Mouse (Mus musculus) testis, adult 2 months (tissue): ENCODE data around the gene Zfp709. TPM values are rescaled to one million over a fixed set of nuclear protein-coding genes. Genes with fewer than 3 reads are reported as not detected.
A peak's percentile ranks its signal among the peaks of the same experiment; 100 is the strongest.
"Not testable (repeated sequence)": the region's sequence is repeated elsewhere in the genome, so short reads cannot be mapped to it uniquely, and the experiment has no call there.

Source experiments
- H3K27ac ChIP-seq: fragments of 200-500 bp; 2 replicates; pipeline ENCODE4 v1.5.1; 2012; ENCODE audit warnings: low read depth, low read length; ENCODE audit not compliant: control insufficient read depth, insufficient read depth
- H3K27me3 ChIP-seq: fragments of 200-500 bp; 2 replicates; pipeline ENCODE4 v1.6.1; 2012; ENCODE audit warnings: mild to moderate bottlenecking, low read length, moderate library complexity; ENCODE audit not compliant: control insufficient read depth, insufficient read depth
- H3K36me3 ChIP-seq: fragments of 200-500 bp; 2 replicates; pipeline ENCODE4 v1.6.1; 2012; ENCODE audit warnings: mild to moderate bottlenecking, low read length; ENCODE audit not compliant: control insufficient read depth, insufficient read depth
- H3K4me1 ChIP-seq: fragments of 200-500 bp; 2 replicates; pipeline ENCODE4 v1.6.1; 2012; ENCODE audit warnings: low read length; ENCODE audit not compliant: control insufficient read depth, insufficient read depth
- H3K4me3 ChIP-seq: fragments of 200-500 bp; 2 replicates; pipeline ENCODE4 v1.5.1; 2012; ENCODE audit warnings: low read depth, mild to moderate bottlenecking, low read length, moderate library complexity, mixed read lengths; ENCODE audit not compliant: control insufficient read depth
- CTCF ChIP-seq: fragments of 200-500 bp; IDR thresholded peaks from 2 replicates; pipeline ENCODE4 v1.5.1; 2012; ENCODE audit warnings: low read depth, mild to moderate bottlenecking, inconsistent platforms, low read length, moderate library complexity; ENCODE audit not compliant: control insufficient read depth, insufficient read depth, insufficient replicate concordance
- POLR2A ChIP-seq: fragments of 200-500 bp; IDR thresholded peaks from 2 replicates; pipeline ENCODE4 v1.6.1; 2012; ENCODE audit warnings: low read depth, mild to moderate bottlenecking, inconsistent platforms, low read length, moderate library complexity; ENCODE audit not compliant: control insufficient read depth
- polyA plus RNA-seq: library from polyadenylated mRNA; depleted of rRNA; stranded (reverse); fragments of >200 nt; gene quantifications from 2 replicates; pipeline ENCODE4 v1.2.3, GENCODE M21; 2012; rRNA removed

Gene Zfp709
- 0.25 and 0.29 TPM in 2 replicates for polyA plus RNA-seq

- Histone ChIP-seq H3K4me1 (peaks cover 3% of the 10 kb centered on the region; the same call in 1 of the 2 replicates), H3K27me3 (no peaks in the 10 kb centered on the region), H3K27ac (peak within 1 kb of the TSS; percentile 55), H3K36me3 (no peaks in the 10 kb centered on the region), H3K4me3 (peak within 1 kb of the TSS; percentile 86)
- TF ChIP-seq CTCF (no peak), POLR2A (no peak; the same call in 1 of the 2 replicates)
These were observed at the start of gene Zfp709 for GRCm38 (mm10) chr8:71881618-71882274. Gene Zfp709, plus strand, starts transcription at chr8:71882019.

- H3K4me3 ChIP-seq, H3K27me3 ChIP-seq, H3K36me3 ChIP-seq, H3K27ac ChIP-seq, H3K4me1 ChIP-seq: not testable (repeated sequence)
These were observed 43.6 kb upstream of the Zfp709 start for GRCm38 (mm10) chr8:71838207-71838606.

- not testable (repeated sequence) for H3K27ac ChIP-seq, H3K27me3 ChIP-seq, H3K36me3 ChIP-seq, H3K4me1 ChIP-seq, H3K4me3 ChIP-seq
These were observed 40.5 kb upstream of the Zfp709 start for GRCm38 (mm10) chr8:71841201-71841817.

- not testable (repeated sequence) for H3K27ac ChIP-seq, H3K4me3 ChIP-seq, H3K36me3 ChIP-seq, H3K4me1 ChIP-seq, H3K27me3 ChIP-seq
These were observed 39.3 kb upstream of the Zfp709 start for GRCm38 (mm10) chr8:71842476-71842875.

- H3K27ac ChIP-seq, H3K4me3 ChIP-seq, H3K4me1 ChIP-seq, H3K36me3 ChIP-seq, H3K27me3 ChIP-seq: not testable (repeated sequence)
These were observed 37.4 kb upstream of the Zfp709 start for GRCm38 (mm10) chr8:71844453-71844852.

GRCm38 (mm10) chr8:71845993-71846483 is 35.8 kb upstream of the Zfp709 start:
- H3K36me3 ChIP-seq, H3K27me3 ChIP-seq, H3K27ac ChIP-seq, H3K4me3 ChIP-seq, H3K4me1 ChIP-seq: not testable (repeated sequence)

- H3K27me3 ChIP-seq, H3K4me1 ChIP-seq, H3K27ac ChIP-seq, H3K4me3 ChIP-seq, H3K36me3 ChIP-seq: not testable (repeated sequence)
These were observed 35.1 kb upstream of the Zfp709 start for GRCm38 (mm10) chr8:71846745-71847144.

- not testable (repeated sequence) for H3K27me3 ChIP-seq, H3K27ac ChIP-seq, H3K4me3 ChIP-seq, H3K4me1 ChIP-seq, H3K36me3 ChIP-seq
These were observed 30.8 kb upstream of the Zfp709 start for GRCm38 (mm10) chr8:71851014-71851413.

- not testable (repeated sequence) for H3K4me1 ChIP-seq, H3K36me3 ChIP-seq
These were observed 28.5 kb upstream of the Zfp709 start for GRCm38 (mm10) chr8:71853360-71853759.

GRCm38 (mm10) chr8:71856630-71857328 is 25.0 kb upstream of the Zfp709 start:
- not testable (repeated sequence) for H3K27ac ChIP-seq, H3K27me3 ChIP-seq, H3K4me1 ChIP-seq, H3K36me3 ChIP-seq
- H3K4me3 ChIP-seq = peak overlapping the region; percentile 0

More at GRCm38 (mm10) chr8:71853360-71853759, 28.5 kb upstream of the Zfp709 start:
- not testable (repeated sequence) for H3K27ac ChIP-seq, H3K27me3 ChIP-seq, H3K4me3 ChIP-seq
